Mouse (Mus musculus) embryonic fibroblast, embryonic 13.5 days (primary cell): ENCODE results near the gene Gm26938.

ENCODE experiments used
- CTCF ChIP-seq: IDR thresholded peaks from 2 replicates; pipeline ENCODE4 v1.5.1; 2011; ENCODE audit warnings: mild to moderate bottlenecking, control low read depth, low read length, moderate library complexity, borderline replicate concordance; ENCODE audit not compliant: insufficient read depth
- POLR2A ChIP-seq: IDR thresholded peaks from 2 replicates; pipeline ENCODE4 v1.6.1; 2011; ENCODE audit warnings: low read depth, mild to moderate bottlenecking, control low read depth, low read length, moderate library complexity

DNA sequence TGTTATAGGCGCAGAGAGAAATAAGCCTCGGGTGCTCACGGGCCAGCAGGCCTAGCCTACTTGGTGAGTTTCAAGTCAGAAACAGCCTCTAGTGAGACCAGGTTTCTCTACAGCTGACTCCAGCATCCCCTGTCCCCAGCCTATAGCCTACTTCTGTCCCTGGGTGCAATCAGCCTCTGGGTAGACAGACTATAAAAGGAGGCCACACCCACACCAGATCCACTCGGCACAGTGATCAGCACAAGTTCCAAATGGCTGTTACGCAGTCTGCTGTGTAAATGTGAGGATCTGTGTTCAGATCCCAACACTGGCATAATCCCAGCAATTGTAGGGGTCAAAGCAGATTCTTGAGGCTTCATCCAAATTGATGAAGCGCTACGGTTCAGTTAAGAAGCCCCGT, 23.0 kb downstream of the Gm26938 start:
- TF ChIP-seq POLR2A (no peak), CTCF (no peak)
